Mouse (Mus musculus) ES-E14 (cell line): ENCODE data around the gene Gm29133. TPM values are rescaled to one million over a fixed set of nuclear protein-coding genes. Genes with fewer than 3 reads are reported as not detected.

Experiments used
- DNase-seq: peaks from one replicate; pipeline ENCODE4 v3.0.0-alpha.2; 2013; ENCODE audit warnings: low read depth, low spot score
- H3K27ac ChIP-seq: 2 replicates; pipeline ENCODE4 v1.5.1; 2012; ENCODE audit warnings: low read depth, mild to moderate bottlenecking, low read length, moderate library complexity, mixed read lengths; ENCODE audit not compliant: poor library complexity, insufficient read depth, severe bottlenecking
- H3K36me3 ChIP-seq: 2 replicates; pipeline ENCODE4 v1.6.1; 2012; ENCODE audit warnings: mild to moderate bottlenecking, low read length, moderate library complexity, mixed read lengths; ENCODE audit not compliant: control insufficient read depth, poor library complexity, insufficient read depth, severe bottlenecking
- H3K4me1 ChIP-seq, 2 experiments: fragments of 150-350 bp in 1 of 2; sonication (generic) in 1 of 2; 2 replicates each; pipeline ENCODE4 v1.6.1; 2012; ENCODE audit warnings: low read length in 2 of 2, mild to moderate bottlenecking in 1 of 2, mixed read lengths in 1 of 2; ENCODE audit not compliant: control insufficient read depth in 2 of 2, insufficient read depth in 2 of 2, poor library complexity in 1 of 2
- H3K4me3 ChIP-seq, 2 experiments: fragments of 150-350 bp in 1 of 2; sonication (generic) in 1 of 2; 2 replicates each; pipeline ENCODE4 v1.5.1; 2012; ENCODE audit warnings: low read length in 2 of 2, low read depth in 1 of 2, mild to moderate bottlenecking in 1 of 2, mixed read lengths in 1 of 2; ENCODE audit not compliant: insufficient read depth in 1 of 2, poor library complexity in 1 of 2, severe bottlenecking in 1 of 2
- H3K9ac ChIP-seq: 2 replicates; pipeline ENCODE4 v1.6.1; 2012; ENCODE audit warnings: low read depth, mild to moderate bottlenecking, low read length, mixed read lengths; ENCODE audit not compliant: poor library complexity, insufficient read depth, severe bottlenecking
- H3K9me3 ChIP-seq: fragments of 150-350 bp; sonication (generic); 2 replicates; pipeline ENCODE4 v1.6.1; 2012; ENCODE audit warnings: low read depth, mild to moderate bottlenecking, low read length; ENCODE audit not compliant: control insufficient read depth, insufficient read depth
- CHD2 ChIP-seq: IDR thresholded peaks from 2 replicates; pipeline ENCODE4 v1.6.1; 2014; ENCODE audit warnings: mild to moderate bottlenecking, low read depth, low read length, inconsistent platforms
- HCFC1 ChIP-seq: IDR thresholded peaks from 2 replicates; pipeline ENCODE4 v1.6.1; 2012; ENCODE audit warnings: low read length, inconsistent platforms, borderline replicate concordance; ENCODE audit not compliant: insufficient read depth
- MAFK ChIP-seq: IDR thresholded peaks from 2 replicates; pipeline ENCODE4 v1.6.1; 2014; ENCODE audit warnings: mild to moderate bottlenecking, low read depth, low read length, inconsistent platforms; ENCODE audit not compliant: insufficient read depth
- ZC3H11A ChIP-seq: IDR thresholded peaks from 2 replicates; pipeline ENCODE4 v1.6.1; 2012; ENCODE audit warnings: low read depth, mild to moderate bottlenecking, inconsistent platforms, low read length, borderline replicate concordance
- ZNF384 ChIP-seq: IDR thresholded peaks from 2 replicates; pipeline ENCODE4 v1.6.1; 2012; ENCODE audit warnings: low read depth, low read length, inconsistent platforms
- in situ Hi-C, 2 experiments: fragments of 600-800 bp; cut with MboI; formaldehyde crosslinking; loops; one replicate each; pipeline ENCODE4 v1.15.1; 2025; ENCODE audit warnings: low sequenced_read_pairs in 2 of 2, inconsistent platforms in 1 of 2; ENCODE audit not compliant: unreplicated experiment in 2 of 2
- total RNA-seq: library from RNA; depleted of rRNA; stranded (reverse); fragments of 300-350 nt; gene quantifications from 2 replicates; pipeline ENCODE4 v1.2.3, GENCODE M21; 2012; rRNA removed

The Gm29133 gene
- total RNA-seq, 1 experiment = not detected

GRCm38 (mm10) chr3:75834827-75835226 lies 86.8 kb downstream of the Gm29133 start:
- TF ChIP-seq CHD2 (no peak), HCFC1 (no peak), ZNF384 (no peak), MAFK (no peak), ZC3H11A (no peak)
- no peak for DNase-seq
- Histone ChIP-seq H3K4me1 (no peaks in the 10 kb centered on the region), H3K27ac (no peak overlapping the region), H3K4me3 (no peak overlapping the region), H3K36me3 (no peaks in the 10 kb centered on the region), H3K9ac (no peak overlapping the region), H3K9me3 (no peaks in the 10 kb centered on the region)
- in situ Hi-C loops = no loop called here

- Histone ChIP-seq H3K4me3 (no peak overlapping the region), H3K9me3 (no peaks in the 10 kb centered on the region), H3K9ac (no peak overlapping the region), H3K36me3 (no peaks in the 10 kb centered on the region), H3K27ac (no peak overlapping the region), H3K4me1 (no peaks in the 10 kb centered on the region)
- no peak for DNase-seq
- TF ChIP-seq HCFC1 (no peak), ZNF384 (no peak), CHD2 (no peak), MAFK (no peak), ZC3H11A (no peak)
- in situ Hi-C loops = no loop called here
Observed at GRCm38 (mm10) chr3:75835286-75835967, 87.4 kb downstream of the Gm29133 start.

Other genes with a start within 250 kb of the Gm29133 start
- 34.1 and 51.0 TPM in 2 replicates for gene Pdcd10, start 191.3 kb upstream of the Gm29133 start, total RNA-seq
- gene Serpini1, start 190.7 kb upstream of the Gm29133 start, total RNA-seq = 5.7 and 8.8 TPM in 2 replicates
- gene Golim4, start 208.8 kb downstream of the Gm29133 start, total RNA-seq = 11.8 and 12.4 TPM in 2 replicates